Mouse (Mus musculus) embryonic facial prominence, embryonic 14.5 days (tissue): ENCODE measurements around the gene Sh2d7. TPM values are rescaled to one million over a fixed set of nuclear protein-coding genes. Genes with fewer than 3 reads are reported as not detected.
A peak's percentile ranks its signal among the peaks of the same experiment; 100 is the strongest.

Experiments
- ATAC-seq: fragments of 200-750 bp; cut with Nextera tagmentation; 2 replicates; pipeline ENCODE4 v1.8.0; 2017; ENCODE audit warnings: low read depth, moderate number of reproducible peaks, moderate TSS enrichment
- DNase-seq: peaks from one replicate; pipeline ENCODE4 v3.0.0-alpha.2; 2015; ENCODE audit warnings: low spot score
- H3K27ac ChIP-seq: fragments of 300-500 bp; sonication (generic); replicated peaks from 2 replicates; pipeline ENCODE4 v1.5.1; 2014; ENCODE audit warnings: low read depth, mild to moderate bottlenecking, low read length, moderate library complexity
- H3K27me3 ChIP-seq: fragments of 300-500 bp; sonication (generic); replicated peaks from 2 replicates; pipeline ENCODE4 v1.6.1; 2014; ENCODE audit warnings: low read length; ENCODE audit not compliant: control insufficient read depth, insufficient read depth
- H3K36me3 ChIP-seq: fragments of 300-500 bp; sonication (generic); 2 replicates; pipeline ENCODE4 v1.6.1; 2014; ENCODE audit warnings: low read length, mixed read lengths; ENCODE audit not compliant: control insufficient read depth, insufficient read depth
- H3K4me1 ChIP-seq: fragments of 300-500 bp; sonication (generic); 2 replicates; pipeline ENCODE4 v1.6.1; 2014; ENCODE audit warnings: antibody characterized with exemption, low read length; ENCODE audit not compliant: control insufficient read depth, insufficient read depth
- H3K4me2 ChIP-seq: fragments of 300-500 bp; sonication (generic); 2 replicates; pipeline ENCODE4 v1.6.1; 2014; ENCODE audit warnings: low read depth, mild to moderate bottlenecking, low read length, moderate library complexity, mixed read lengths
- H3K4me3 ChIP-seq: fragments of 300-500 bp; sonication (generic); 2 replicates; pipeline ENCODE4 v1.5.1; 2014; ENCODE audit warnings: low read depth, mild to moderate bottlenecking, low read length
- H3K9ac ChIP-seq: fragments of 300-500 bp; sonication (generic); 2 replicates; pipeline ENCODE4 v1.6.1; 2014; ENCODE audit warnings: low read depth, mild to moderate bottlenecking, low read length, moderate library complexity, mixed read lengths
- H3K9me3 ChIP-seq: fragments of 300-500 bp; sonication (generic); 2 replicates; pipeline ENCODE4 v1.6.1; 2016; ENCODE audit warnings: low read length; ENCODE audit not compliant: control insufficient read depth
- WGBS: fragments of 180-500 bp; shearing (Covaris S2); extraction: QIAGEN DNeasy Blood & Tissue Kit; methylation state at CpG from one replicate; pipeline ENCODE4 v1.1.7; 2014; 5-methylcytosine and 5-hydroxymethylcytosine counted together
- polyA plus RNA-seq: library from polyadenylated mRNA; unstranded; fragments of >200 nt; fragmentation: Nextera tagmentation; extraction: Ambion mirVana; gene quantifications from 2 replicates; pipeline ENCODE4 v1.2.1, GENCODE M21; 2014

Sh2d7 gene
- not detected in 2 replicates for polyA plus RNA-seq

- Histone ChIP-seq H3K9me3 (no peaks in the 10 kb centered on the region), H3K4me1 (peaks cover 8% of the 10 kb centered on the region; the same call in 1 of the 2 replicates), H3K9ac (no peak within 1 kb of the TSS), H3K4me3 (no peak within 1 kb of the TSS), H3K36me3 (no peaks in the 10 kb centered on the region), H3K27me3 (no peaks in the 10 kb centered on the region), H3K27ac (no peak within 1 kb of the TSS), H3K4me2 (no peak within 1 kb of the TSS)
- ATAC-seq (no peak), DNase-seq (no peak)
- 93% methylated on average over 14 of the region's 14 CpGs for WGBS
These were observed at the start of gene Sh2d7 for GRCm38 (mm10) chr9:54538684-54539083. Gene Sh2d7 (plus strand): TSS chr9:54538984.

- Histone ChIP-seq H3K4me3 (no peak overlapping the region), H3K9me3 (no peaks in the 10 kb centered on the region), H3K4me1 (no peaks in the 10 kb centered on the region), H3K9ac (no peak overlapping the region), H3K4me2 (no peak overlapping the region), H3K27ac (no peak overlapping the region), H3K27me3 (no peaks in the 10 kb centered on the region), H3K36me3 (no peaks in the 10 kb centered on the region)
- DNase-seq (no peak), ATAC-seq (no peak)
- 71% methylated on average over 2 of the region's 2 CpGs for WGBS
These were observed 49.2 kb upstream of the Sh2d7 start for GRCm38 (mm10) chr9:54489599-54489998.

GRCm38 (mm10) chr9:54490431-54490830, 48.4 kb upstream of the Sh2d7 start:
- DNase-seq (no peak), ATAC-seq (no peak)
- no peak overlapping the region for H3K27ac ChIP-seq
- H3K9ac ChIP-seq, result no peak overlapping the region
- H3K4me2 ChIP-seq, result no peak overlapping the region
- H3K36me3 ChIP-seq, result no peaks in the 10 kb centered on the region
- WGBS, result 86% methylated on average over 2 of the region's 2 CpGs
- H3K4me1 ChIP-seq, result no peaks in the 10 kb centered on the region
- H3K9me3 ChIP-seq, result no peaks in the 10 kb centered on the region
- no peaks in the 10 kb centered on the region for H3K27me3 ChIP-seq
- no peak overlapping the region for H3K4me3 ChIP-seq

GRCm38 (mm10) chr9:54499291-54499690, 39.5 kb upstream of the Sh2d7 start:
- no peak overlapping the region for H3K9ac ChIP-seq
- WGBS, result 84% methylated on average over 6 of the region's 6 CpGs
- ATAC-seq (no peak), DNase-seq (no peak)
- H3K36me3 ChIP-seq, result no peaks in the 10 kb centered on the region
- no peaks in the 10 kb centered on the region; the same call in 1 of the 2 replicates for H3K27me3 ChIP-seq
- H3K4me2 ChIP-seq, result no peak overlapping the region
- no peaks in the 10 kb centered on the region for H3K9me3 ChIP-seq
- no peak overlapping the region for H3K4me3 ChIP-seq
- no peak overlapping the region for H3K27ac ChIP-seq
- no peaks in the 10 kb centered on the region for H3K4me1 ChIP-seq

DNA sequence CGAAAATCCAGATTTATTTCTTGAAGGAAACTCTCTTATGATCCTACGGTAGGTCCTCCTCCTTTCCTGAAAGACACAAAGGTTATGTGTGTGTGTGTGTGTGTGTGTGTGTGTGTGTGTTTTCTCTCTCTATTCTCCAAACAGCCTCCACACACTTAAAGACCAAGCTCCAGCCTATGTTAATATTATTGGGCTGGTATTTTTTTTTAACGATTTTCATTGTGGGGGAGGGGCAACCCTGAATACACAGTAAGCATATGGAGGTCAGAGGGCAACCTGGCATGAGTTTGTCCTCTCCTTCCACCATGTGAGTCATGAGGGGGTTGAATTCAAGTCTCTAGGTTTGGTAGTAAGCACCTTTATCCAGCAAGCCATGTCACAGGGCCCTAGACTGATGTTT, 39.0 kb upstream of the Sh2d7 start:
- H3K4me3 ChIP-seq, result no peak overlapping the region
- H3K9ac ChIP-seq, result no peak overlapping the region
- DNase-seq, result no peak
- WGBS, result 67% methylated on average over 3 of the region's 3 CpGs
- no peaks in the 10 kb centered on the region for H3K9me3 ChIP-seq
- H3K36me3 ChIP-seq, result no peaks in the 10 kb centered on the region
- no peak overlapping the region for H3K4me2 ChIP-seq
- no peaks in the 10 kb centered on the region; the same call in 1 of the 2 replicates for H3K27me3 ChIP-seq
- no peaks in the 10 kb centered on the region for H3K4me1 ChIP-seq
- ATAC-seq, result no peak
- no peak overlapping the region for H3K27ac ChIP-seq

DNA sequence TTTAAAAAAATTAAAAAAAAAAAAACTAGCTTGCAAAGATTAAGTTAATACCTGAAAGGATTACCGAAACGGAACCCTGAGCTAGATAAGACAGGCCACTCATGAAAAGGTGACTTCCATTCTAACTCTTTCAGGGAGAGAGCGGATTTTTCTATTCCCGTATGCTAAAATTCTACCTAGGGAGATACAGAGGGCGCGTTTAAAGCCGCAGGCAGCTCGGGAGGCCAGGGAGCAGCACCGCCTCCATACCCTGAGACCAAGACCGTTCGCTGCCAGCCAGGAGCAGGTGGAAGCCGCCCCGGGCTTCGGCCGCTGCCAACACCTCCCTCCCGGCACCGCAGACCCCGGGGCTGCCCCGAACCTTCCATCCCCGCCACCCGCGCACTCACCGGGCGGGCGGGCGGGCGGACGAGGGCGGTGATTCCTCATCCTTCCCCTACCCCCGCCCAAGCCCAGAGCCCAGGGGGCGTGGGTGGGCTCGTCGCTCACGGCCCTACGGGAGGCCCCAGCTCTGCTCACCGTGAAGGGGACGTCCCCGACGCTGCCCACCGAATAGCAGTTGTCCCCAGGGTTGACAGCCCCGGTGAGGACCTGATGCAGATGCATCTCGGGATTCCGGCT, 37.8 kb upstream of the Sh2d7 start:
- peak overlapping the region; percentile 75 for H3K9ac ChIP-seq
- DNase-seq, result peak; percentile 7
- ATAC-seq, result peak; percentile 62
- H3K4me2 ChIP-seq, result peak overlapping the region; percentile 97
- H3K9me3 ChIP-seq, result no peaks in the 10 kb centered on the region
- WGBS, result under 1% methylated on average over 26 of the region's 43 CpGs
- H3K27ac ChIP-seq, result no peak overlapping the region; the same call in 1 of the 2 replicates
- H3K27me3 ChIP-seq, result peaks cover 3% of the 10 kb centered on the region; the same call in 1 of the 2 replicates
- H3K4me3 ChIP-seq, result peak overlapping the region; percentile 75
- no peaks in the 10 kb centered on the region for H3K4me1 ChIP-seq
- no peaks in the 10 kb centered on the region for H3K36me3 ChIP-seq

DNA sequence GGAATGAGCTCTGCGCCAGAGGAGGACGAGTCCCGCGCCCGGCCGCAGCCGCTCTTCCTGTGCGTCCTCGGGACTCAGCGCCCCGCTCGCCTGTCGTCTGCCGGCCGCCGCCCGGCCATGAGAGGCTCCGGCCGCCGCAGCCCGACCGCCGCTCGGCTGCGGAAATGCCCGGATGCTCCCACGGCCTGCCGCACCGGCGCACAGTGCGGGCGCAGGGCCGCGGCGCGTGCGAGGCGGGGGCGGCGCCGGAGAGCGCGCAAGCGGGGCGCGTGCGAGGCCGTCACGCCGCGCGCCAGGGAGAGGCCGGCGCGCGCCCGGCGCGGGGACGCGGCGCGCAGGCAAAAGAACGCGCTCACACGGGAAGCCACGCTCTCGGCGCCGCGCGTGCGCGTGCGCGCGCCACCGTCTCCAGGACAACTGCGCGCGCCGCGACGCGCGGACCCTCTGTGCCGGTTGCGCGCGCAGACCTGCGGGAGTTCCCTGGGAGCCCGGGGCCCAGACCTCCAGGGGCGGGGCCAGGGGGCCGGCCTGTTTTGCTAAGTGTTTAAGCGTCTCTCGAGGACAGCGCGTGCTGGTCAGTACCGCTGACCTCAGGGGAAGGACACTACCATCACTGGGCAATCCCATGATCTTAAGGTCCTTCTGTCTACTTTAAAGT, 37.2 kb upstream of the Sh2d7 start, which contains the start of gene Dmxl2:
Gene Dmxl2 (minus strand): TSS at position 174 of the 658 bp plus-strand sequence.
- Histone ChIP-seq H3K27me3 (peaks cover 3% of the 10 kb centered on the region; the same call in 1 of the 2 replicates), H3K9me3 (no peaks in the 10 kb centered on the region), H3K4me3 (peak within 1 kb of the TSS; percentile 75), H3K4me2 (peak within 1 kb of the TSS; percentile 97), H3K36me3 (no peaks in the 10 kb centered on the region), H3K27ac (no peak within 1 kb of the TSS; the same call in 1 of the 2 replicates), H3K4me1 (no peaks in the 10 kb centered on the region), H3K9ac (peak within 1 kb of the TSS; percentile 75)
- ATAC-seq, result peak; percentile 92
- whole genome bisulfite sequencing, result 1% methylated on average over 17 of the region's 99 CpGs
- DNase-seq, result peak; percentile 92

DNA sequence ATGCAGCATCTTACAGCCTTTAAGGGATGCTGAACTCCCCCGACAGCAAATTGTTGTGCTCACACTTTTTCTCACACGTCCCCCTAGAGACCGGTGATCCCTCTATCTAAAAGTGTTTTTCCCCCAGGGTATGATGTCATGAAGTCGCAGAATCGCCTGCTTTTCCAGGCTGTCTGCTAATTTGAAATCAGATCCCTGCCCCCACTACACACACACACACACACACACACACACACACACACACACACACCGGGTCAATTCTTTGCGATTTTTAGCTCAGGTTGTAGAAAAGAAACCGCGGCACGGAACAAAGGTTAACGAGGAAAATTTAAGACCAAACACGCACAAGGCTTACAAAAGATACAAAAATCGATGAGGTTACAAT, 36.7 kb upstream of the Sh2d7 start:
- Histone ChIP-seq H3K4me1 (no peaks in the 10 kb centered on the region), H3K4me3 (peak overlapping the region; percentile 75), H3K27ac (no peak overlapping the region), H3K27me3 (peaks cover 3% of the 10 kb centered on the region; the same call in 1 of the 2 replicates), H3K9me3 (no peaks in the 10 kb centered on the region), H3K9ac (peak overlapping the region; percentile 75; the same call in 1 of the 2 replicates), H3K4me2 (peak overlapping the region; percentile 97), H3K36me3 (no peaks in the 10 kb centered on the region)
- DNase-seq (peak; percentile 73), ATAC-seq (peak; percentile 41)
- WGBS, result 5% methylated on average over 13 of the region's 13 CpGs
